Mouse (Mus musculus): ENCODE measurements around the gene Ciao2a.

DNA sequence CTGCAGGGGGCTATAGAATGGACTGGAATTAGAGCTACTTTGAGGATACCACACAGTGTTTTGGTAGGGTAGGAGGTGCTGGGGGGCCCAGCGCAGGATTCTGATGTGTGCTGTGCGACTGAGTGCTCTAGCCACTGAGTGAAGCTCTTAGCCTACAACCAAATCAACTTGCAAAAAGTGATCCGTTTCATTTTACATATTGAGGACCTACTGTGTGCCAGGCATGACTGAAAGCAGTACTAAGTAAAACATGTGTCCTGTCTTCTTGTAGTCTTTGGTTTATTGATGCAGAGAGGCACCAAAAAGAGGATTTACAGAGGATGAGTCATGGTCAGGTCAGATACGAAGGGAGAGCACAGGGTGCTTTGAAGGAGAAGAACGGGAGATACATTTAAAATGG is 40.8 kb downstream of the Ciao2a start:
- TF ChIP-seq CTCF (IDR thresholded peaks at IDR 0.05; ENCODE audit: control insufficient read depth, insufficient read depth, insufficient replicate concordance, low read depth, low read length) (no peak), POLR2A (IDR thresholded peaks at IDR 0.05; ENCODE audit: control insufficient read depth, low read depth, low read length) (no peak)

Data from testis, adult 2 months (tissue).